Comparison of ENCODE assay signal across 8 mouse cellular contexts in genomic region chr7:44524502-44524901, GRCm38 (mm10). TPM values are rescaled to one million over a fixed set of nuclear protein-coding genes. Genes with fewer than 3 reads are reported as not detected.
DNase-seq lines count a peak whose midpoint lies in the region; ATAC-seq and TF ChIP-seq lines count a peak whose summit lies in the region.

TSS of gene Mybpc2 (minus strand) at chr7:44524656.

- H3K36me3 ChIP-seq in liver, postnatal 0 days (replicated peaks; ENCODE audit: insufficient read depth, low read length): no peaks in the 10 kb centered on the region
- no peaks in the 10 kb centered on the region for H3K36me3 ChIP-seq in liver, embryonic 11.5 days (ENCODE audit: control insufficient read depth, insufficient read depth, low read length)
- H3K36me3 ChIP-seq in heart, embryonic 13.5 days: no peaks in the 10 kb centered on the region
- H3K36me3 ChIP-seq in kidney, embryonic 15.5 days: no peaks in the 10 kb centered on the region

- H3K9me3 ChIP-seq in liver, postnatal 0 days (ENCODE audit: low read length): no peaks in the 10 kb centered on the region
- no peaks in the 10 kb centered on the region for H3K9me3 ChIP-seq in liver, embryonic 11.5 days (ENCODE audit: control insufficient read depth, low read length)
- no peaks in the 10 kb centered on the region for H3K9me3 ChIP-seq in heart, embryonic 13.5 days
- no peaks in the 10 kb centered on the region for H3K9me3 ChIP-seq in kidney, embryonic 15.5 days (replicated peaks)

- H3K4me1 ChIP-seq in liver, postnatal 0 days (ENCODE audit: insufficient read depth): peaks cover 11% of the 10 kb centered on the region; the same call in 1 of the 2 replicates
- peaks cover 7% of the 10 kb centered on the region for H3K4me1 ChIP-seq in liver, embryonic 11.5 days (replicated peaks; ENCODE audit: control insufficient read depth, insufficient read depth, low read length)
- H3K4me1 ChIP-seq in heart, embryonic 13.5 days: peaks cover 28% of the 10 kb centered on the region
- peaks cover 35% of the 10 kb centered on the region for H3K4me1 ChIP-seq in kidney, embryonic 15.5 days

- no peak within 1 kb of the TSS for H3K4me3 ChIP-seq in liver, postnatal 0 days (ENCODE audit: low read depth, low read length)
- H3K4me3 ChIP-seq in liver, embryonic 11.5 days (ENCODE audit: low read depth, low read length): no peak within 1 kb of the TSS
- peak within 1 kb of the TSS; percentile 34 for H3K4me3 ChIP-seq in heart, embryonic 13.5 days
- H3K4me3 ChIP-seq in kidney, embryonic 15.5 days (replicated peaks): peak within 1 kb of the TSS; percentile 13

- H3K4me2 ChIP-seq in liver, postnatal 0 days (ENCODE audit: low read depth, low read length): peak within 1 kb of the TSS; percentile 38
- no peak within 1 kb of the TSS for H3K4me2 ChIP-seq in liver, embryonic 11.5 days
- peak within 1 kb of the TSS; percentile 57 for H3K4me2 ChIP-seq in heart, embryonic 13.5 days
- peak within 1 kb of the TSS; percentile 50 for H3K4me2 ChIP-seq in kidney, embryonic 15.5 days

- no peak for ATAC-seq in liver, postnatal 0 days
- ATAC-seq in liver, embryonic 11.5 days (replicated peaks; ENCODE audit: low FRiP score): no peak
- no peak for ATAC-seq in heart, embryonic 13.5 days (ENCODE audit: extremely low read depth, insufficient number of reproducible peaks, low FRiP score, low TSS enrichment)
- ATAC-seq in kidney, embryonic 15.5 days (replicated peaks; ENCODE audit: low FRiP score): no peak
- ATAC-seq in monocyte, adult 5-6 weeks (replicated peaks; ENCODE audit: insufficient number of reproducible peaks, low FRiP score, low TSS enrichment, poor library complexity, severe bottlenecking): no peak
- ATAC-seq in granulocyte monocyte progenitor cell, adult 5-6 weeks (replicated peaks; ENCODE audit: poor library complexity, severe bottlenecking): no peak

- no peak within 1 kb of the TSS for H3K27ac ChIP-seq in liver, postnatal 0 days (ENCODE audit: low read depth)
- no peak within 1 kb of the TSS for H3K27ac ChIP-seq in liver, embryonic 11.5 days (ENCODE audit: low read depth, low read length)
- H3K27ac ChIP-seq in heart, embryonic 13.5 days (replicated peaks): 0 out of 2 replicates have a peak within 1 kb of the TSS, but pooled peaks have one; percentile 7
- no peak within 1 kb of the TSS for H3K27ac ChIP-seq in kidney, embryonic 15.5 days

- no peak for DNase-seq in liver, postnatal 0 days
- no peak for DNase-seq in liver, embryonic 11.5 days (ENCODE audit: low spot score)
- no peak for DNase-seq in right cerebral cortex, postnatal 25 days
- no peak for DNase-seq in frontal cortex, adult 2 months (ENCODE audit: extremely low spot score in 1 of 2, low spot score in 1 of 2)

- TF ChIP-seq EP300 in liver, postnatal 0 days (IDR thresholded peaks at IDR 0.05; ENCODE audit: low read depth): no peak

- WGBS in liver, postnatal 0 days (ENCODE audit: insufficient replicate concordance): 45% methylated on average over 12 of the region's 12 CpGs
- 28% methylated on average over 12 of the region's 12 CpGs for WGBS in liver, embryonic 11.5 days
- 18% methylated on average over 12 of the region's 12 CpGs for WGBS in heart, embryonic 13.5 days
- WGBS in kidney, embryonic 15.5 days: 27% methylated on average over 12 of the region's 12 CpGs

- H3K9ac ChIP-seq in liver, postnatal 0 days (replicated peaks): 0 out of 2 replicates have a peak within 1 kb of the TSS, but pooled peaks have one; percentile 6
- H3K9ac ChIP-seq in liver, embryonic 11.5 days (ENCODE audit: low read depth, low read length): no peak within 1 kb of the TSS
- H3K9ac ChIP-seq in heart, embryonic 13.5 days: peak within 1 kb of the TSS; percentile 65
- peak within 1 kb of the TSS; percentile 11; the same call in 1 of the 2 replicates for H3K9ac ChIP-seq in kidney, embryonic 15.5 days

- no peak for TF ChIP-seq CTCF in liver, postnatal 0 days (IDR thresholded peaks at IDR 0.05; ENCODE audit: low read depth)

- peaks cover 45% of the 10 kb centered on the region for H3K27me3 ChIP-seq in liver, postnatal 0 days (ENCODE audit: insufficient read depth, low read length)
- H3K27me3 ChIP-seq in liver, embryonic 11.5 days (replicated peaks; ENCODE audit: control insufficient read depth, insufficient read depth, low read length): peaks cover 68% of the 10 kb centered on the region
- peaks cover 91% of the 10 kb centered on the region for H3K27me3 ChIP-seq in heart, embryonic 13.5 days (replicated peaks)
- peaks cover 65% of the 10 kb centered on the region for H3K27me3 ChIP-seq in kidney, embryonic 15.5 days

RNA-seq across cellular contexts. Expression of gene Mybpc2, which starts in this region (rescaled TPM):
- 0.35 and 2.7 TPM in 2 replicates for polyA plus RNA-seq in liver, postnatal 0 days (2015; fragmentation: Nextera tagmentation; extraction: Ambion mirVana)
- not detected in 2 replicates for polyA plus RNA-seq in liver, embryonic 11.5 days (2014; fragmentation: Nextera tagmentation; extraction: Ambion mirVana)
- polyA plus RNA-seq in heart, embryonic 13.5 days (2015; fragmentation: Nextera tagmentation; extraction: Ambion mirVana): 2.2 and 2.4 TPM in 2 replicates
- 0.16 and 0.27 TPM in 2 replicates for polyA plus RNA-seq in kidney, embryonic 15.5 days (2015; fragmentation: Nextera tagmentation; extraction: Ambion mirVana)
- 10.7 TPM in 1 of 3 replicates, not detected in the others for total RNA-seq in monocyte, adult 5-6 weeks (2017)
- not detected in 2 replicates for total RNA-seq in granulocyte monocyte progenitor cell, adult 5-6 weeks (2014; fragmentation: Nextera tagmentation)
- total RNA-seq in granulocyte monocyte progenitor cell, adult 5-6 weeks (2017): not detected in 2 replicates
- polyA plus RNA-seq in frontal cortex, adult 2 months (2012; rRNA removed): 0.11 and 0.12 TPM in 2 replicates

Comparison
In these comparisons a context has a peak if more than half of its experiments do, and no peak if none do; other contexts are left out.
1. H3K4me3 ChIP-seq: peak in heart, embryonic 13.5 days (single experiment) and kidney, embryonic 15.5 days (single experiment); none in liver, postnatal 0 days (single experiment) and liver, embryonic 11.5 days (single experiment).